Mouse (Mus musculus): ENCODE measurements at regions not wholly inside any gene's neighbourhood (a gene's known extent, or its start where the extent isn't known, plus 50 kb on each side); places are given as distances from the start of the nearest gene placed in this dataset.

GRCm38 (mm10) chr12:13810155-13810515 lies 341.7 kb downstream of the Fam84a start:
- ATAC-seq (ENCODE audit: low FRiP score, low read depth): no peak
- no peaks in the 10 kb centered on the region for H3K9me3 ChIP-seq
- 80% methylated on average over 2 of the region's 2 CpGs for whole genome bisulfite sequencing
- H3K4me1 ChIP-seq (replicated peaks): no peaks in the 10 kb centered on the region
- no peak overlapping the region for H3K4me3 ChIP-seq
- no peaks in the 10 kb centered on the region for H3K27me3 ChIP-seq
- no peak overlapping the region for H3K4me2 ChIP-seq
- H3K27ac ChIP-seq (replicated peaks): no peak overlapping the region
- H3K9ac ChIP-seq: no peak overlapping the region
- H3K36me3 ChIP-seq: no peaks in the 10 kb centered on the region

GRCm38 (mm10) chr12:13809291-13810154 lies 342.3 kb downstream of the Fam84a start:
- no peak for ATAC-seq (ENCODE audit: low FRiP score, low read depth)
- WGBS: 67% methylated on average over 6 of the region's 6 CpGs
- Histone ChIP-seq H3K9me3 (no peaks in the 10 kb centered on the region), H3K36me3 (no peaks in the 10 kb centered on the region), H3K4me2 (no peak overlapping the region), H3K27ac (replicated peaks) (no peak overlapping the region), H3K27me3 (no peaks in the 10 kb centered on the region), H3K4me3 (no peak overlapping the region), H3K4me1 (replicated peaks) (no peaks in the 10 kb centered on the region), H3K9ac (no peak overlapping the region)

GRCm38 (mm10) chr12:13779752-13780151 lies 372.1 kb downstream of the Fam84a start:
- Histone ChIP-seq H3K4me1 (replicated peaks) (no peaks in the 10 kb centered on the region), H3K4me2 (no peak overlapping the region), H3K27me3 (no peaks in the 10 kb centered on the region), H3K9me3 (no peaks in the 10 kb centered on the region), H3K36me3 (no peaks in the 10 kb centered on the region), H3K27ac (replicated peaks) (no peak overlapping the region), H3K9ac (no peak overlapping the region), H3K4me3 (no peak overlapping the region)
- WGBS: 73% methylated on average over 2 of the region's 2 CpGs
- ATAC-seq (ENCODE audit: low FRiP score, low read depth): no peak

- H3K4me2 ChIP-seq: no peak overlapping the region
- H3K4me1 ChIP-seq (replicated peaks): no peaks in the 10 kb centered on the region
- no peaks in the 10 kb centered on the region for H3K36me3 ChIP-seq
- no peaks in the 10 kb centered on the region for H3K27me3 ChIP-seq
- 83% methylated on average over 1 of the region's 1 CpGs for WGBS
- ATAC-seq (ENCODE audit: low FRiP score, low read depth): no peak
- no peaks in the 10 kb centered on the region for H3K9me3 ChIP-seq
- no peak overlapping the region for H3K27ac ChIP-seq (replicated peaks)
- no peak overlapping the region for H3K4me3 ChIP-seq
- H3K9ac ChIP-seq: no peak overlapping the region
Observed at GRCm38 (mm10) chr12:13776687-13777086, 375.2 kb downstream of the Fam84a start.

GRCm38 (mm10) chr12:13769696-13770095 lies 382.2 kb downstream of the Fam84a start:
- WGBS: 82% methylated on average over 2 of the region's 2 CpGs
- no peaks in the 10 kb centered on the region for H3K36me3 ChIP-seq

GRCm38 (mm10) chr12:13769156-13769555 lies 382.7 kb downstream of the Fam84a start:
- no peak overlapping the region for H3K4me2 ChIP-seq
- 68% methylated on average over 4 of the region's 4 CpGs for WGBS
- H3K4me3 ChIP-seq: no peak overlapping the region
- H3K27ac ChIP-seq (replicated peaks): no peak overlapping the region
- no peak overlapping the region for H3K9ac ChIP-seq
- H3K9me3 ChIP-seq: no peaks in the 10 kb centered on the region
- no peaks in the 10 kb centered on the region for H3K36me3 ChIP-seq
- H3K27me3 ChIP-seq: no peaks in the 10 kb centered on the region
- no peak for ATAC-seq (ENCODE audit: low FRiP score, low read depth)
- H3K4me1 ChIP-seq (replicated peaks): no peaks in the 10 kb centered on the region

More at GRCm38 (mm10) chr12:13769696-13770095, 382.2 kb downstream of the Fam84a start:
- no peak overlapping the region for H3K9ac ChIP-seq
- H3K4me2 ChIP-seq: no peak overlapping the region
- no peak for ATAC-seq (ENCODE audit: low FRiP score, low read depth)
- no peaks in the 10 kb centered on the region for H3K27me3 ChIP-seq
- H3K27ac ChIP-seq (replicated peaks): no peak overlapping the region
- no peak overlapping the region for H3K4me3 ChIP-seq
- H3K4me1 ChIP-seq (replicated peaks): no peaks in the 10 kb centered on the region
- H3K9me3 ChIP-seq: no peaks in the 10 kb centered on the region

GRCm38 (mm10) chr12:13766486-13766885 lies 385.4 kb downstream of the Fam84a start:
- Histone ChIP-seq H3K36me3 (no peaks in the 10 kb centered on the region), H3K4me3 (no peak overlapping the region), H3K27ac (replicated peaks) (no peak overlapping the region), H3K9ac (no peak overlapping the region), H3K9me3 (no peaks in the 10 kb centered on the region), H3K27me3 (no peaks in the 10 kb centered on the region), H3K4me1 (replicated peaks) (no peaks in the 10 kb centered on the region), H3K4me2 (no peak overlapping the region)
- ATAC-seq (ENCODE audit: low FRiP score, low read depth): no peak
- 83% methylated on average over 3 of the region's 3 CpGs for WGBS

GRCm38 (mm10) chr12:13753878-13754277 lies 398.0 kb downstream of the Fam84a start:
- Histone ChIP-seq H3K27ac (replicated peaks) (no peak overlapping the region), H3K9me3 (no peaks in the 10 kb centered on the region), H3K4me3 (no peak overlapping the region), H3K4me2 (no peak overlapping the region), H3K4me1 (replicated peaks) (no peaks in the 10 kb centered on the region), H3K9ac (no peak overlapping the region), H3K27me3 (no peaks in the 10 kb centered on the region), H3K36me3 (no peaks in the 10 kb centered on the region)
- 69% methylated on average over 2 of the region's 2 CpGs for WGBS
- no peak for ATAC-seq (ENCODE audit: low FRiP score, low read depth)

GRCm38 (mm10) chr12:13744323-13744931 lies 407.4 kb downstream of the Fam84a start:
- Histone ChIP-seq H3K27me3 (no peaks in the 10 kb centered on the region), H3K4me2 (no peak overlapping the region), H3K4me1 (replicated peaks) (no peaks in the 10 kb centered on the region), H3K27ac (replicated peaks) (no peak overlapping the region), H3K9me3 (no peaks in the 10 kb centered on the region), H3K4me3 (no peak overlapping the region), H3K36me3 (no peaks in the 10 kb centered on the region), H3K9ac (no peak overlapping the region)
- peak; percentile 78; the same call in 1 of the 2 replicates for ATAC-seq (ENCODE audit: low FRiP score, low read depth)
- 59% methylated on average over 2 of the region's 2 CpGs for WGBS

- Histone ChIP-seq H3K9me3 (no peaks in the 10 kb centered on the region), H3K36me3 (no peaks in the 10 kb centered on the region), H3K27ac (replicated peaks) (no peak overlapping the region), H3K4me1 (replicated peaks) (no peaks in the 10 kb centered on the region), H3K4me3 (no peak overlapping the region), H3K27me3 (no peaks in the 10 kb centered on the region), H3K4me2 (no peak overlapping the region), H3K9ac (no peak overlapping the region)
- ATAC-seq (ENCODE audit: low FRiP score, low read depth): no peak
- WGBS: 79% methylated on average over 2 of the region's 2 CpGs
Observed at GRCm38 (mm10) chr12:13729901-13730637, 421.8 kb downstream of the Fam84a start.

- no peak overlapping the region for H3K4me3 ChIP-seq
- H3K36me3 ChIP-seq: no peaks in the 10 kb centered on the region
Observed at GRCm38 (mm10) chr12:13728986-13729385, 422.9 kb downstream of the Fam84a start.

GRCm38 (mm10) chr12:13724511-13724910 lies 427.3 kb downstream of the Fam84a start:
- 84% methylated on average over 2 of the region's 2 CpGs for WGBS
- H3K36me3 ChIP-seq: no peaks in the 10 kb centered on the region
- no peak for ATAC-seq (ENCODE audit: low FRiP score, low read depth)
- no peak overlapping the region for H3K4me3 ChIP-seq
- H3K9me3 ChIP-seq: no peaks in the 10 kb centered on the region
- H3K27me3 ChIP-seq: no peaks in the 10 kb centered on the region
- H3K27ac ChIP-seq (replicated peaks): no peak overlapping the region
- H3K9ac ChIP-seq: no peak overlapping the region
- H3K4me2 ChIP-seq: no peak overlapping the region
- H3K4me1 ChIP-seq (replicated peaks): no peaks in the 10 kb centered on the region

More at GRCm38 (mm10) chr12:13728986-13729385, 422.9 kb downstream of the Fam84a start:
- Histone ChIP-seq H3K27ac (replicated peaks) (no peak overlapping the region), H3K9me3 (no peaks in the 10 kb centered on the region), H3K9ac (no peak overlapping the region), H3K4me2 (no peak overlapping the region), H3K4me1 (replicated peaks) (no peaks in the 10 kb centered on the region), H3K27me3 (no peaks in the 10 kb centered on the region)
- no peak for ATAC-seq (ENCODE audit: low FRiP score, low read depth)
- WGBS: 72% methylated on average over 4 of the region's 4 CpGs
